Mouse (Mus musculus) limb, embryonic 10.5 days (tissue): Measurements from ENCODE around the gene Ooep. TPM values are rescaled to one million over a fixed set of nuclear protein-coding genes. Genes with fewer than 3 reads are reported as not detected.

Experiments used
- DNase-seq: peaks from one replicate; pipeline ENCODE4 v3.0.0-alpha.2; 2017; ENCODE audit warnings: low spot score
- H3K27ac ChIP-seq: fragments of 300-500 bp; sonication (generic); 2 replicates; pipeline ENCODE4 v1.5.1; 2016; ENCODE audit warnings: mild to moderate bottlenecking
- H3K27me3 ChIP-seq: fragments of 300-500 bp; sonication (generic); 2 replicates; pipeline ENCODE4 v1.6.1; 2016; ENCODE audit warnings: low read depth, mild to moderate bottlenecking; ENCODE audit not compliant: poor library complexity, severe bottlenecking
- H3K36me3 ChIP-seq: fragments of 300-500 bp; sonication (generic); 2 replicates; pipeline ENCODE4 v1.6.1; 2016; ENCODE audit warnings: mild to moderate bottlenecking, moderate library complexity
- H3K4me1 ChIP-seq: fragments of 300-500 bp; sonication (generic); 2 replicates; pipeline ENCODE4 v1.6.1; 2016
- H3K4me3 ChIP-seq: fragments of 300-500 bp; sonication (generic); 2 replicates; pipeline ENCODE4 v1.5.1; 2016; ENCODE audit warnings: mild to moderate bottlenecking, moderate library complexity
- H3K9me3 ChIP-seq: fragments of 300-500 bp; sonication (generic); replicated peaks from 2 replicates; pipeline ENCODE4 v1.6.1; 2016; ENCODE audit warnings: mild to moderate bottlenecking
- WGBS: fragments of 180-500 bp; shearing (Covaris S2); methylation state at CpG from one replicate; pipeline ENCODE4 v1.1.7; 2016; 5-methylcytosine and 5-hydroxymethylcytosine counted together
- polyA plus RNA-seq: library from polyadenylated mRNA; unstranded; fragments of >200 nt; fragmentation: Nextera tagmentation; extraction: Ambion mirVana; gene quantifications from 2 replicates; pipeline ENCODE4 v1.2.1, GENCODE M21; 2016

Gene Ooep
- 0.40 and 0.90 TPM in 2 replicates for polyA plus RNA-seq

- H3K36me3 ChIP-seq, result no peaks in the 10 kb centered on the region
- H3K4me3 ChIP-seq, result peak within 1 kb of the TSS; percentile 49
- WGBS, result 3% methylated on average over 23 of the region's 23 CpGs
- H3K27ac ChIP-seq, result peak within 1 kb of the TSS; percentile 58
- peaks cover 19% of the 10 kb centered on the region for H3K4me1 ChIP-seq
- H3K27me3 ChIP-seq, result peaks cover 24% of the 10 kb centered on the region
- H3K9me3 ChIP-seq, result no peaks in the 10 kb centered on the region
- DNase-seq, result peak; percentile 66
Observed at GRCm38 (mm10) chr9:78378113-78378785, at the start of gene Ooep. Gene Ooep (minus strand): TSS chr9:78378725.

GRCm38 (mm10) chr9:78428185-78428584 is 49.7 kb upstream of the Ooep start:
- Histone ChIP-seq H3K36me3 (no peaks in the 10 kb centered on the region), H3K27ac (no peak overlapping the region), H3K4me1 (peaks cover 9% of the 10 kb centered on the region), H3K9me3 (no peaks in the 10 kb centered on the region), H3K27me3 (no peaks in the 10 kb centered on the region; the same call in 1 of the 2 replicates), H3K4me3 (no peak overlapping the region)
- 88% methylated on average over 6 of the region's 6 CpGs for WGBS
- no peak for DNase-seq

- peak overlapping the region; percentile 54 for H3K27ac ChIP-seq
Observed at GRCm38 (mm10) chr9:78427362-78427781, 48.8 kb upstream of the Ooep start.

GRCm38 (mm10) chr9:78401596-78401995 is 23.1 kb upstream of the Ooep start:
- Histone ChIP-seq H3K36me3 (no peaks in the 10 kb centered on the region), H3K4me1 (no peaks in the 10 kb centered on the region), H3K27me3 (peaks cover 19% of the 10 kb centered on the region), H3K4me3 (no peak overlapping the region), H3K9me3 (no peaks in the 10 kb centered on the region), H3K27ac (no peak overlapping the region)
- DNase-seq, result no peak
- WGBS, result 92% methylated on average over 7 of the region's 7 CpGs

More at GRCm38 (mm10) chr9:78427362-78427781, 48.8 kb upstream of the Ooep start:
- 26% methylated on average over 27 of the region's 27 CpGs for WGBS
- Histone ChIP-seq H3K27me3 (no peaks in the 10 kb centered on the region; the same call in 1 of the 2 replicates), H3K9me3 (no peaks in the 10 kb centered on the region), H3K36me3 (no peaks in the 10 kb centered on the region), H3K4me1 (peaks cover 9% of the 10 kb centered on the region), H3K4me3 (peak overlapping the region; percentile 47)
- DNase-seq, result no peak

- H3K27me3 ChIP-seq, result peaks cover 29% of the 10 kb centered on the region
- DNase-seq, result no peak
- H3K9me3 ChIP-seq, result no peaks in the 10 kb centered on the region
- H3K4me3 ChIP-seq, result no peak overlapping the region
- no peak overlapping the region for H3K27ac ChIP-seq
- H3K4me1 ChIP-seq, result peaks cover 6% of the 10 kb centered on the region
- WGBS, result 87% methylated on average over 5 of the region's 5 CpGs
- no peaks in the 10 kb centered on the region for H3K36me3 ChIP-seq
Observed at GRCm38 (mm10) chr9:78400570-78400969, 22.0 kb upstream of the Ooep start.

GRCm38 (mm10) chr9:78396517-78396916 is 18.0 kb upstream of the Ooep start:
- DNase-seq, result no peak
- Histone ChIP-seq H3K4me1 (peaks cover 9% of the 10 kb centered on the region), H3K36me3 (no peaks in the 10 kb centered on the region), H3K4me3 (peak overlapping the region; percentile 47), H3K27me3 (peaks cover 69% of the 10 kb centered on the region), H3K27ac (no peak overlapping the region), H3K9me3 (no peaks in the 10 kb centered on the region)
- 65% methylated on average over 9 of the region's 9 CpGs for WGBS

- peak within 1 kb of the TSS; percentile 47 for H3K4me3 ChIP-seq
- no peaks in the 10 kb centered on the region for H3K9me3 ChIP-seq
- peak within 1 kb of the TSS; percentile 50 for H3K27ac ChIP-seq
- WGBS, result 3% methylated on average over 93 of the region's 93 CpGs
- peaks cover 9% of the 10 kb centered on the region for H3K4me1 ChIP-seq
- no peaks in the 10 kb centered on the region for H3K36me3 ChIP-seq
- DNase-seq, result peak; percentile 84
- H3K27me3 ChIP-seq, result peaks cover 71% of the 10 kb centered on the region
Observed at GRCm38 (mm10) chr9:78395630-78396351, 17.3 kb upstream of the Ooep start, which contains the start of gene Ddx43. Gene Ddx43 (plus strand): TSS chr9:78395777.

GRCm38 (mm10) chr9:78395244-78395629 is 16.7 kb upstream of the Ooep start:
- Histone ChIP-seq H3K4me1 (peaks cover 9% of the 10 kb centered on the region), H3K27me3 (peaks cover 73% of the 10 kb centered on the region), H3K9me3 (no peaks in the 10 kb centered on the region), H3K27ac (no peak overlapping the region), H3K36me3 (no peaks in the 10 kb centered on the region), H3K4me3 (peak overlapping the region; percentile 47)
- DNase-seq, result no peak
- 35% methylated on average over 11 of the region's 11 CpGs for WGBS

GRCm38 (mm10) chr9:78394602-78395001 is 16.1 kb upstream of the Ooep start:
- Histone ChIP-seq H3K9me3 (no peaks in the 10 kb centered on the region), H3K27ac (no peak overlapping the region), H3K36me3 (no peaks in the 10 kb centered on the region), H3K4me3 (no peak overlapping the region), H3K4me1 (peaks cover 9% of the 10 kb centered on the region), H3K27me3 (peaks cover 73% of the 10 kb centered on the region)
- no peak for DNase-seq
- 65% methylated on average over 7 of the region's 7 CpGs for WGBS

GRCm38 (mm10) chr9:78393741-78394140 is 15.2 kb upstream of the Ooep start:
- Histone ChIP-seq H3K27ac (no peak overlapping the region), H3K27me3 (peaks cover 73% of the 10 kb centered on the region), H3K4me1 (peaks cover 9% of the 10 kb centered on the region), H3K4me3 (no peak overlapping the region), H3K9me3 (no peaks in the 10 kb centered on the region), H3K36me3 (no peaks in the 10 kb centered on the region)
- 87% methylated on average over 10 of the region's 10 CpGs for WGBS
- no peak for DNase-seq

- Histone ChIP-seq H3K36me3 (no peaks in the 10 kb centered on the region), H3K4me1 (no peaks in the 10 kb centered on the region), H3K27me3 (peaks cover 38% of the 10 kb centered on the region), H3K4me3 (no peak overlapping the region), H3K9me3 (no peaks in the 10 kb centered on the region), H3K27ac (no peak overlapping the region)
- DNase-seq, result no peak
- 59% methylated on average over 5 of the region's 5 CpGs for WGBS
Observed at GRCm38 (mm10) chr9:78389981-78390380, 11.5 kb upstream of the Ooep start.

GRCm38 (mm10) chr9:78386947-78387346 is 8.4 kb upstream of the Ooep start:
- no peak for DNase-seq
- Histone ChIP-seq H3K9me3 (no peaks in the 10 kb centered on the region), H3K27ac (no peak overlapping the region), H3K4me1 (no peaks in the 10 kb centered on the region), H3K27me3 (peaks cover 7% of the 10 kb centered on the region; the same call in 1 of the 2 replicates), H3K36me3 (no peaks in the 10 kb centered on the region), H3K4me3 (no peak overlapping the region)
- WGBS, result 91% methylated on average over 7 of the region's 7 CpGs

- Histone ChIP-seq H3K27me3 (0 out of 2 replicates have a peak, but pooled peaks cover 3% of the 10 kb centered on the region), H3K36me3 (no peaks in the 10 kb centered on the region), H3K27ac (no peak overlapping the region), H3K9me3 (no peaks in the 10 kb centered on the region), H3K4me1 (no peaks in the 10 kb centered on the region), H3K4me3 (no peak overlapping the region)
- no peak for DNase-seq
- whole genome bisulfite sequencing, result 51% methylated on average over 3 of the region's 3 CpGs
Observed at GRCm38 (mm10) chr9:78385893-78386292, 7.4 kb upstream of the Ooep start.
